Mouse (Mus musculus): ENCODE data around the gene Msh2.

DNA sequence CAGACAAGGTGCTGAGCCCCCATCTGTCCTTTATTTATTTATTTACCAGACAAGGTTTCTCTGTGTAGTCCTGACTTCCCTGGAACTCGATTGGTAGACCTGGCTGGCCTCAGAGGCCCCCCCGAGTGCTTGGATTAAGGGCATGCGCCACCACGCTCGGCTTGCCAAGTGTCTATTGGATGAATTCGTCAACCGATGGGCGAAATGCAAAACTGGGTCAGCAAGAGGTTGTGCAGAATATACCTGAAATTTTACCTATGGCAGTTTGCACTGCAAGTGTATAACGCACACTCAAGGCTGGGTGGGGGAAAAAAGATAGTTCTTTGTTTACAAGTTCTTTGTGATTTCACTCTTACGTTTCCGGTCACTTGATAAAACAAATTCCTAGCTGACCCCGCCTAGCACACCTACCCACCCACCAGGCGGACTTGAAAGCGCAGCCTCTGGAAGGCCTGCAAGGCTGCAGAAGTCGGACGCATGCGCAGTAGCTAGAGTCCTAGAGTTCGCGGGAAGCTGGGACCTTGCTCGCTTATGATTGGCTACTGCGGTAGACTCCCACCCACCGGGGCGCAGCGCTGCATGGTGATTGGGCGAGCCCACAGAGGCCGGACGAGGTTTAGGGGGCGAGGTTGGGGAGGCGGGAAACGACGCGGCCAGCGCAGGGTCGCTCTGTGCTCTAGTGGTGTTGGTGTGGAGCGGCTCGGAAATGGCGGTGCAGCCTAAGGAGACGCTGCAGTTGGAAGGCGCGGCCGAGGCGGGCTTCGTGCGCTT lies at the start of gene Msh2:
- TF ChIP-seq CTCF (IDR thresholded peaks at IDR 0.05; ENCODE audit: low read depth): peak; percentile 16; the same call in 1 of the 2 replicates
- TF ChIP-seq EP300 (optimal IDR thresholded peaks at IDR 0.05): no peak

Data from stomach, postnatal 0 days (tissue).